Mouse (Mus musculus): ENCODE measurements around the gene Pde11a. TPM values are rescaled to one million over a fixed set of nuclear protein-coding genes. Genes with fewer than 3 reads are reported as not detected.

Pde11a gene
- total RNA-seq, 2 experiments from 2014 or later, result 0.14 to 0.43 TPM

DNA sequence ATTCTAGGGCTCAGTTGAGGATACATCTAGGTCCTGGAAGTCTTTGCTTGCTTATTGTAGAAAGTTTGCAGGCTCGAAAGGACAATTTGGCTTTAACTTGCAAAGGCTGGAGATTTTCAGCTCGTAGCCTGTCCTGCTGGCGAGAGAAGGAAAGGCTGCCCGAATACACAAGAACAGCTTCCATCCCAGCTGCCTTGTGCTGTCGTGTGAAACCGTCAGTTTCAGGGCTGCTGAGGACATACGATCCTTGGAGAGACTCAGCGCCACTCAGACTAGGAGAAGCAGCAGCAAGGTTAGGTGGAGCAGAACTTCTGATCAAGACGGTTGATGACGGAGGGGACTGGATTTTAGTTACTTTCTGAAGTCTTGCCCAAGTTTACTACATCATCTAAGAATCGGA is 287.2 kb downstream of the Pde11a start:
- no peak for DNase-seq

- DNase-seq, result no peak
These were observed 287.7 kb downstream of the Pde11a start for GRCm38 (mm10) chr2:76050911-76051310.

GRCm38 (mm10) chr2:76050092-76050491 is 288.5 kb downstream of the Pde11a start:
- DNase-seq, result no peak

DNA sequence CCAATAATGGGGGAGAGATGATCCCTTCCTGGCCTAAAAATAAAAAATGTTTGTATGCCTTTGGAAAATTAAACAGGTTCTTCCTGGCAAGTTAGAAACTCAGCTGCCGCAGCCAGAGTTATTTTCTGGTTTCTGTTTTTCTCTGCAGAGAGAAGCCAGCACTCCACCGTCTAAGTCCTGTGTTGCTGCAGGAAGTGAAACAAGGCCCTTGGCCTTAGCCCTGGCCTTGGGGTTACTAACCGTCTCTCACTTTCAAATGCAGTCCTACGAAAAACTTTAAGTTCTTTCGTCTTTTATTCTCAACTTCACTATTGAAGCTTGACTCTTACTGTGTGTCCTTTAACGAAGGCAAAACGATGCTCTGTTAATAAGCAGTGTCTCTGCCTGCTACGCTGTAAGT is 289.0 kb downstream of the Pde11a start:
- DNase-seq, result no peak

DNA sequence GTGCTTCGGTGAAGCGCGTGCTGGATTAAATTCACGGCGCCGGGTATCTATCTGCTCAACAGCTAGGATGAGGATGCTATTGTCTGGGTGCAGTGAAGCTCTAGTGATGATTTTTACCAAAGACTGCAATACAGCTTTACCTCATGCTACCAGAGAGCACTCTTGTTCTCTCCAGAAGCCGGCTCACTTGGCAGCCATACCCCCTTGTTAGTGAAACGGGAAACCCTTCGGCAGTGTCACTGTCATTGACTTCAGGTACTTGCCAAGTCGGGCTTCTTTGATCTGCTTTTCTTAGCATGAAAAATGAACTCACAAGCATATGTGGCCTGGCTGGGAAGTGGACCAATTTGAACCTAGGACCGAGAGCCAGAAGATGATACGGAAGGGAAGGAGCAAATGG is 290.8 kb downstream of the Pde11a start:
- DNase-seq, result no peak

GRCm38 (mm10) chr2:76042210-76042609 is 296.4 kb downstream of the Pde11a start:
- DNase-seq, result no peak

DNA sequence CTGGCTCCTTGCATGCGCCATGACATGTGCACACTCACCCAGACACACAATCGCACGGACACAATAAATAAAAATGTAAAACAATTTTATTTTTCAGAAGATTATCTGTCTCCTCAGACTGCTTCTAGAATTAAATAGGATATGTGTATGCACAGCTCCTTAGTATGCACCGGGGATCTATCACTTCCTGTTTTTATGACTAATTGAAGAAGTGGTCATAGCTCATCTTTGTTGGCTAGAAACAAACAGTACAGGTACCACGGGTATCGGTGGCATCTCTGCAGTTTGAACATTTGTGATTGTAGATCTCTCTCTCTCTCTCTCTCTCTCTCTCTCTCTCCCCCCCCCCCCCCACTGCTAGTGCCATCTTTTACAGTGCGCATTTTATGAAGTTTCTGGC is 298.5 kb downstream of the Pde11a start:
- no peak for DNase-seq

DNA sequence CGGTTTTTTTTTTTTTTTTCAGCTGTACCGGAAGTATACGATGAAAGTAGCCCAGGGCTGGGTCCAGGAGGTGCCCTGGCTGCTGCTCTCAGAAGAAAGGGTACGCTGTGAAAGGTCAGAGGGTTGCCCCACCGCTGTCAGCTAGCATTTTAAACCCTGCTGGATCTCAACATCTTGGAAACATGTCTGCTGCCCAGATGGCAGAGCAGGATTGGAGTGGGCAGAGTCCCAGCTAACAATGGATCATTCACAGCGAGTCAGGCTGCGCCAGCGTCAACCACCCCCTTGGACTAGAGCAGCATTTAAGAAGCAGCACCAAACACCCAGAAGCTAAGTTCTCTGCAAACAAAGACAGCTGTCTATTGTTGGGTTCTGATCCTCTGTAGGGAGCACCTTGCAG is 308.5 kb downstream of the Pde11a start:
- DNase-seq, result no peak

DNA sequence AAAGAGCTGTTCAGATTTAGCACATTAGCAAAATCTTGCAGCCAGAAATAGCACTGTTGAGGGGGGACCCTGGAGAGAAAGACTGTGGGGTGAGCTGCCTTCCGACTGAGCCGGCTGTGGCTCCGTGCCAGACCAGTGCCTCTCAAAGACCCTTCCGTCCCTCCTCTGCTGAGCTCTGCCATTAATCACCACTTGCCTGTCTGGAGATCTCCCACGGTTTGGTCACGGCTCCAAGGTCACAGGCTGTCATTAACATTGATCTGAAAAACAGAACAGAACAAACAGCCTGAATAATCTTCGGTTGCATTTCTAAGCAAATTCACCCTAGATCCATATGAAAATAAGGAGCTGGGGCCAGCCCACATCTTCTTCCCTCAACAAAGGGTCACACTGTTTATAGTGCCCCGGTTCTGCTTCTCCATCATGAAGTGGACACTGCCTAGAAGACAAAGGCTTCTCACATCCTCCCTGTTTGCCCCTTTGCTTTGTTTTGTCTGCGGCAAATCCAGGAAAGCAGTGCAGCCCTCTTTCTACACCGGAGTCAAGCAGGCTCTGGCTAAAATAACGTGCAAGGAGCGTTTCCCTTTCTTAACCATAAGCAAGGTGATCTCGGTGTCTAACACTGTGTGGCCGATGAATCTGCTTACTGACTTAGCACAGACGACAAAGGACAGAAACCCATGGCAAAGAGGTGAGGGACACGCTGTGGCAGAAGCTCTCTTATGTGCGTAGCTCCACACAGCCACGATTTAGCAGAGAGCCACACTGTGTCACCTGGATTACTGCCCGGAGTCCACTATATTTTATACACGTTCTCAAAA is 309.3 kb downstream of the Pde11a start:
- DNase-seq, result peak; percentile 31

GRCm38 (mm10) chr2:76016890-76017289 is 321.7 kb downstream of the Pde11a start:
- DNase-seq, result no peak

GRCm38 (mm10) chr2:76016136-76016535 is 322.4 kb downstream of the Pde11a start:
- DNase-seq, result no peak

GRCm38 (mm10) chr2:76015460-76015859 is 323.1 kb downstream of the Pde11a start:
- DNase-seq, result no peak

GRCm38 (mm10) chr2:76014659-76015058 is 323.9 kb downstream of the Pde11a start:
- no peak for DNase-seq

DNA sequence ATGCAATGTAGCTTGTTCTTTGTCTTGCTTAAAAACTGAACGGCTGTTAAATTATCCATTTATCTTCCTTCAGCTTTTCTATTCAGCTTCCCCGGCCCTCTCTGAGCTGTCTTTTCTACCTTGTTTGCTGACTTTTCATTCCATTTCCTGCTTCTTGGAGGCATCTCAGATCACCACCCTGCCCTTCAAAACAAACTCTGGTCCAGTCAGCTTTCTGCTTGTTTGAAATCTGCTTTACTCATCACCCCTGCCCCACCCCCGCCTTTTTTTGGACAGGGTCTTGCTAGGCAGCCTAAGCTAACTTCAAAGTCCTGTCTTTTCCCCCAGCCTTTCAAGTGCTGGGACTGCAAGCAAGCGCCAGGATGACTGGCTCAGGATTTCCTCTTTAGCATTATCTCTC is 332.4 kb downstream of the Pde11a start:
- DNase-seq, result no peak

DNA sequence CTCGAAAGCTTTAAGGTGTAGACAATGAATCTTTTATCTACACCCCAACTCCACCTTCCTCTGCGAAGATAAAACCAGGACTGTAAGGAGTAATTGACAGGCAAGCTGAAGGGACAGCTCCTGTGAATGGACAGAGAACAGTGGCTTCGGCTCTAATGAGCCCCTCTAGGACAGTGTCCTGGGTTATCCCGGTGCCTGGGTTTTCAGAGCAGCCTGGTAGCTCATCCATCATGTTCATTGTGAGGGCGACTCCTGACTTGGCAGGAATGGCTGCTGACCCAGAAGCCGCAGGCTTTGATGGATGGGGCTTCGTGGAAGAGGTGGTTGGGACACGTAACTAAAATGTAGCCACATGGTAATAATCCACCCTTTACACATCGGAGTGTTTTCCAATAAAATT is 335.7 kb downstream of the Pde11a start:
- DNase-seq, result no peak

DNA sequence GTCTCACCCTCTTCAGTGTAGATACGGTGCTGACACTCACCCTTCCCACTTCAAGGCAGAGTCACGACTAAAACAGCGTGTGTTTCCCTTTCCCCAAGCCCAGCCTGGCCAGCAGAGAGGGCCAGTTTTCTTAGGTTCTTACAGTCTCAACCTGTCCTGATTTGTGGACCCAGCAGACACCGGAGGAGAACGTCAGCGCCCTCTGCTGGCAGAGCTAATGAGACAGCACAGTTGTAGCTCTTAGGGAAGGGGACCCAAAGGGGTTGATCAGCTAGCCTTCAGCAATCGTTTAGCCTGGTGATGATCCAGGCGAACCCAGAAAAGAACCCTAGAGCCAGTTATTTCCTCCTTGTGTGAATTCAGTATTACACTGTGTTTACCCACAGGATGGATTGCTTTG is 337.2 kb downstream of the Pde11a start:
- peak; percentile 77 for DNase-seq

DNA sequence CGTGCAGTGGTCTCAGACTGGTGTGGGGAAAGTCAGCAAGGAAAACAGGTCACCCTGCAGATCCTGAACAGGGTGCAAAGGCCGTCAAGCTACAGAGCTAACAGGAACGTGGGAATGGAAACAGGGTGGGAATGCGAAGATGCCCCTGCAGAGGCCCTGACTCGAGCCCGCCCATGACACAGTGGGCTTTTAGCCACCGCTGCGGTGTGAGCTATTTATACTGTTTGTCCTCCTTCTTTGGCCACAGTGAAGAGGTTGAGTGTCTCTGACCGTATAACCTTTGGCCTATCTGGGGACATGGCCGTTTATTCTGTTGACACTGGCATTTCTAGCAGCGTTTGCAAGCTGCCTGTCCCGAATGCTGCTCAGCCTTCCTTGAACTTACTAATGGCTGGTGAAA is 338.9 kb downstream of the Pde11a start:
- peak; percentile 29 for DNase-seq

GRCm38 (mm10) chr2:75998692-75999091 is 339.9 kb downstream of the Pde11a start:
- DNase-seq, result no peak

- peak; percentile 13 for DNase-seq
These were observed 340.8 kb downstream of the Pde11a start for GRCm38 (mm10) chr2:75997726-75998125.

DNA sequence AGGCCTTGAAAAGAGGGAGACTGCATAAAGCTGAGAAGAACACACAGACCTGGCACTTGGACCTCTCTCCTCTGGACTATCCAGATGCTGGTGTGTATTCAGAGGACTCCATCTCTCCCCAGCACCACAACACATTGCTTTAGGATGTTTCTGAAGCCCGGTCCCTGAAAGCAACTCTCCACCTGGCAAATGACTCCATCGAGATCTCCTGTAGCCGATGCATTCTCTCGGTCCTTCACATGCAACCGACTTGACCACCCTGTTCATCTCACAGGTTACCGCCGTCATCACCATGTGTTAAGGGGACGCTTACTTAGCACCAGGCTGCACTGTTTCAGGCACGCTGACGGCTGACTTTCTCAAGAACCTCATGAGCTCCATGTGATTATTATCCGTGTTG is 343.7 kb downstream of the Pde11a start:
- no peak for DNase-seq

DNA sequence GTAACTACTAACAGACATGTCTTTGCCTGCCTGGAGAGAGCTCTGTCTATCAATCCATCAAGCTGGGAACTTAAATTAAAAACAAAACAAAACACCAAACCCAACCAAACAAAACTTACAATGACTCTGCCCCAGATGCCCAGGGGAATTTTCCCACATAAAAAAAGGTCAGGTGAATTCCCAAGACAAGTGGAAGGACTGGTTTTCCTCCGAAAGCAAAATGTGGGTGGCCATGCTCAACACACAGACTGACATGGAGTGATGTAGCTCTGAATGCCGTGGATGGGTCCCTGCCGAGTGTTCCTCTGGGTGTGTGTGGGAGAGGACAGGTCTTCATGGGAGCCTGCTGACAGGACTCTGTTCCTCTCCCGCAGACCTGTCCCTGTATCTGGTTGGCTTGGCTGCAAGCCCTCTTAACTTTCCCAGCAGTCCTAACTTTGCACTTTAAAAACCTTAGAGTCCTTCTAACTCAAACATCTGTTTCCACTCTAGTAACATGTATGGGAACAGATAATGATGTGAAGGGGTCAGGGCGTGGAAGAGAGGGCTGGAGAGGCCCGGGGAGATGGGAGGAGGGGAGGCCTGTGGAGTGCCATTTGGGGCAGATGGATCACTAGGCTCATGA is 346.9 kb downstream of the Pde11a start:
- no peak for DNase-seq

DNA sequence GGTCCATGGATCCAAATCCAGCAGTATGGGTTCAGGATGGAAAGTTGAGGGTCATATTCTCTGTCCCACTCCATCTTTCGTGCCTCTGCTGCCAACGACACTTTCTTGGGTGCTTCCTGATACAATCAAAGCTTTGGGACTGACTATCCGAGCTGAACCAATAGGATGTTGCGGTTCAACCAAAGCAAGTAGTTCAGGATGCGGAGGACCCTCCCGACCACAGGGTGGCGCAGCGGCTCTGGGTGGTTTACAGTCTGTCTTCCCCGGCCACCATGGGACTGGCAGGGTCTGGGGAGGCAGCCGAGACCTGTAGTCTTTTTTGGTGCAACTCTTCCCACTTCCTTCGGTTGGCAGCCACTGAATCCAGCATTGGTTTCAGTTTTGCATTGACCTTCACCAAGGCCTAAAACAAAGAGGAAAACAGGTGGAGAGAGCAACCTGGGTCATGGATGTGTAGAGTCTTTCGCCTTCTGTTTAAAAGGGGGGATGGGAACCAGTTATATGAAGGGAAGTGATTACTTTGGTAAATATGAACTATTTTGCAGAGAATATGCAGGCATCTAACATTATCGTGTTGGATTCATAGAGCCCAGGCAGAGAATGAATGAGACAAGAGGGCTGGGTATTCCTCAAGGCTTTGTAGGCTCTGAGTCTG is 347.6 kb downstream of the Pde11a start:
- DNase-seq, result peak; percentile 85

DNA sequence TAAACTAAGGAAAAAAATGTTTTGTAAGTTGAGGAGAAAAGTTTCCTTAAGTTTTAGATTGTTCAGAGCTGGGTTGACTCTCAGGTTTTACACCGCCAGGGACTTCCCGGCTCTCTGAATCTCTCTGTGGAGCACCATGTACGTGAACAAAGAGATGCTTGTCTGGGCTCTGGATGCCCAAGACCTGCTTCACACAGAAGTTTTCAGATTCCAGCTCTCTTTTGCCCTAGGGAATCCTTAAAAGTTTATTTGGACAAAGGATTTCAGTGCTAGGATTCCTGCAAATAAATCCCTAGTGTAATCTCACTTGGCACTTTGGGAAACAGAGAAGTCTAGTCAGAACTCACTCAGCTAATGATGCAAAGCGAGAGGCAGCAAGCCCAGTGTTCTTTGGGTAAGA is 348.9 kb downstream of the Pde11a start:
- no peak for DNase-seq

Measured in heart, postnatal 4 days (tissue).